Mouse (Mus musculus) testis, adult 2 months (tissue): Measurements from ENCODE around the gene Timp2. TPM values are rescaled to one million over a fixed set of nuclear protein-coding genes. Genes with fewer than 3 reads are reported as not detected.

Experiments used
- H3K27ac ChIP-seq: fragments of 200-500 bp; 2 replicates; pipeline ENCODE4 v1.5.1; 2012; ENCODE audit warnings: low read depth, low read length; ENCODE audit not compliant: control insufficient read depth, insufficient read depth
- H3K27me3 ChIP-seq: fragments of 200-500 bp; 2 replicates; pipeline ENCODE4 v1.6.1; 2012; ENCODE audit warnings: mild to moderate bottlenecking, low read length, moderate library complexity; ENCODE audit not compliant: control insufficient read depth, insufficient read depth
- H3K36me3 ChIP-seq: fragments of 200-500 bp; 2 replicates; pipeline ENCODE4 v1.6.1; 2012; ENCODE audit warnings: mild to moderate bottlenecking, low read length; ENCODE audit not compliant: control insufficient read depth, insufficient read depth
- H3K4me1 ChIP-seq: fragments of 200-500 bp; 2 replicates; pipeline ENCODE4 v1.6.1; 2012; ENCODE audit warnings: low read length; ENCODE audit not compliant: control insufficient read depth, insufficient read depth
- H3K4me3 ChIP-seq: fragments of 200-500 bp; 2 replicates; pipeline ENCODE4 v1.5.1; 2012; ENCODE audit warnings: low read depth, mild to moderate bottlenecking, low read length, moderate library complexity, mixed read lengths; ENCODE audit not compliant: control insufficient read depth
- CTCF ChIP-seq: fragments of 200-500 bp; IDR thresholded peaks from 2 replicates; pipeline ENCODE4 v1.5.1; 2012; ENCODE audit warnings: low read depth, mild to moderate bottlenecking, inconsistent platforms, low read length, moderate library complexity; ENCODE audit not compliant: control insufficient read depth, insufficient read depth, insufficient replicate concordance
- POLR2A ChIP-seq: fragments of 200-500 bp; IDR thresholded peaks from 2 replicates; pipeline ENCODE4 v1.6.1; 2012; ENCODE audit warnings: low read depth, mild to moderate bottlenecking, inconsistent platforms, low read length, moderate library complexity; ENCODE audit not compliant: control insufficient read depth
- polyA plus RNA-seq: library from polyadenylated mRNA; depleted of rRNA; stranded (reverse); fragments of >200 nt; gene quantifications from 2 replicates; pipeline ENCODE4 v1.2.3, GENCODE M21; 2012

The Timp2 gene
- polyA plus RNA-seq, 1 experiment, result 94.1 TPM

GRCm38 (mm10) chr11:118360491-118360890, 5.0 kb upstream of the Timp2 start:
- Histone ChIP-seq H3K27me3 (no peaks in the 10 kb centered on the region), H3K4me3 (no peak overlapping the region), H3K27ac (no peak overlapping the region), H3K4me1 (peaks cover 7% of the 10 kb centered on the region), H3K36me3 (no peaks in the 10 kb centered on the region)
- TF ChIP-seq CTCF, result no peak
- 0 out of 2 replicates have a peak, but pooled peaks have one; percentile 18 for TF ChIP-seq POLR2A

GRCm38 (mm10) chr11:118355205-118355604, 335 bp downstream of the Timp2 start:
- Histone ChIP-seq H3K27ac (peak overlapping the region; percentile 76), H3K27me3 (no peaks in the 10 kb centered on the region), H3K4me1 (peaks cover 8% of the 10 kb centered on the region), H3K36me3 (no peaks in the 10 kb centered on the region), H3K4me3 (peak overlapping the region; percentile 69)
- TF ChIP-seq CTCF (no peak; the same call in 1 of the 2 replicates), POLR2A (peak; percentile 73)

- Histone ChIP-seq H3K27me3 (no peaks in the 10 kb centered on the region), H3K4me1 (peaks cover 8% of the 10 kb centered on the region), H3K27ac (peak overlapping the region; percentile 76), H3K4me3 (peak overlapping the region; percentile 69), H3K36me3 (no peaks in the 10 kb centered on the region)
- TF ChIP-seq CTCF, result no peak
- no peak for TF ChIP-seq POLR2A
Observed at GRCm38 (mm10) chr11:118354636-118355191, 826 bp downstream of the Timp2 start.

GRCm38 (mm10) chr11:118349494-118349893, 6.0 kb downstream of the Timp2 start:
- H3K4me3 ChIP-seq, result no peak overlapping the region
- H3K36me3 ChIP-seq, result no peaks in the 10 kb centered on the region
- no peak overlapping the region for H3K27ac ChIP-seq
- no peak for TF ChIP-seq POLR2A
- no peak for TF ChIP-seq CTCF
- peaks cover 12% of the 10 kb centered on the region for H3K4me1 ChIP-seq
- H3K27me3 ChIP-seq, result no peaks in the 10 kb centered on the region

GRCm38 (mm10) chr11:118348877-118349276, 6.7 kb downstream of the Timp2 start:
- TF ChIP-seq POLR2A, result no peak
- TF ChIP-seq CTCF, result no peak
- Histone ChIP-seq H3K36me3 (no peaks in the 10 kb centered on the region), H3K27me3 (no peaks in the 10 kb centered on the region), H3K4me1 (peaks cover 12% of the 10 kb centered on the region), H3K27ac (peak overlapping the region; percentile 49), H3K4me3 (no peak overlapping the region)

GRCm38 (mm10) chr11:118348419-118348818, 7.1 kb downstream of the Timp2 start:
- peak overlapping the region; percentile 44 for H3K27ac ChIP-seq
- TF ChIP-seq POLR2A, result no peak
- TF ChIP-seq CTCF, result no peak
- no peaks in the 10 kb centered on the region for H3K27me3 ChIP-seq
- H3K4me3 ChIP-seq, result no peak overlapping the region
- no peaks in the 10 kb centered on the region for H3K36me3 ChIP-seq
- peaks cover 12% of the 10 kb centered on the region for H3K4me1 ChIP-seq

GRCm38 (mm10) chr11:118347911-118348310, 7.6 kb downstream of the Timp2 start:
- TF ChIP-seq CTCF (no peak), POLR2A (no peak)
- peak overlapping the region; percentile 23; the same call in 1 of the 2 replicates for H3K27ac ChIP-seq
- no peak overlapping the region for H3K4me3 ChIP-seq
- no peaks in the 10 kb centered on the region for H3K36me3 ChIP-seq
- peaks cover 12% of the 10 kb centered on the region for H3K4me1 ChIP-seq
- no peaks in the 10 kb centered on the region for H3K27me3 ChIP-seq
